Mouse (Mus musculus) limb, embryonic 14.5 days (tissue): ENCODE measurements around the gene Abhd8. TPM values are rescaled to one million over a fixed set of nuclear protein-coding genes. Genes with fewer than 3 reads are reported as not detected.
"Not testable (repeated sequence)": the region's sequence is repeated elsewhere in the genome, so short reads cannot be mapped to it uniquely, and the experiment has no call there.

Source experiments
- ATAC-seq: fragments of 200-750 bp; cut with Nextera tagmentation; 2 replicates; pipeline ENCODE4 v1.8.0; 2017; ENCODE audit warnings: low read depth, moderate number of reproducible peaks, moderate TSS enrichment; ENCODE audit not compliant: low FRiP score
- DNase-seq: peaks from one replicate; pipeline ENCODE4 v3.0.0-alpha.2; 2015; ENCODE audit warnings: low spot score
- H3K27ac ChIP-seq: fragments of 300-500 bp; sonication (generic); replicated peaks from 2 replicates; pipeline ENCODE4 v1.5.1; 2014; ENCODE audit warnings: low read depth, mild to moderate bottlenecking, low read length, moderate library complexity, mixed read lengths
- H3K27me3 ChIP-seq: fragments of 300-500 bp; sonication (generic); 2 replicates; pipeline ENCODE4 v1.6.1; 2014; ENCODE audit warnings: low read length, mixed read lengths; ENCODE audit not compliant: control insufficient read depth, insufficient read depth
- H3K36me3 ChIP-seq: fragments of 300-500 bp; sonication (generic); 2 replicates; pipeline ENCODE4 v1.6.1; 2014; ENCODE audit warnings: mild to moderate bottlenecking, low read length, moderate library complexity, mixed read lengths; ENCODE audit not compliant: control insufficient read depth, insufficient read depth
- H3K4me1 ChIP-seq: fragments of 300-500 bp; sonication (generic); 2 replicates; pipeline ENCODE4 v1.6.1; 2014; ENCODE audit warnings: antibody characterized with exemption, low read length, mixed read lengths; ENCODE audit not compliant: control insufficient read depth, insufficient read depth
- H3K4me2 ChIP-seq: fragments of 300-500 bp; sonication (generic); replicated peaks from 2 replicates; pipeline ENCODE4 v1.6.1; 2014; ENCODE audit warnings: low read depth, mild to moderate bottlenecking, low read length, moderate library complexity; ENCODE audit not compliant: severe bottlenecking
- H3K4me3 ChIP-seq: fragments of 300-500 bp; sonication (generic); replicated peaks from 2 replicates; pipeline ENCODE4 v1.5.1; 2014; ENCODE audit warnings: low read length
- H3K9ac ChIP-seq: fragments of 300-500 bp; sonication (generic); 2 replicates; pipeline ENCODE4 v1.6.1; 2014; ENCODE audit warnings: mild to moderate bottlenecking, low read depth, low read length, moderate library complexity; ENCODE audit not compliant: severe bottlenecking
- H3K9me3 ChIP-seq: fragments of 300-500 bp; sonication (generic); 2 replicates; pipeline ENCODE4 v1.6.1; 2016; ENCODE audit warnings: low read length; ENCODE audit not compliant: control insufficient read depth
- POLR2A ChIP-seq: fragments of 200-500 bp; IDR thresholded peaks from 2 replicates; pipeline ENCODE4 v1.8.0; 2012; ENCODE audit warnings: inconsistent platforms, mild to moderate bottlenecking, moderate library complexity, borderline replicate concordance; ENCODE audit not compliant: insufficient read depth, insufficient read length; ENCODE audit errors: extremely low read depth
- WGBS: fragments of 180-500 bp; shearing (Covaris S2); extraction: QIAGEN DNeasy Blood & Tissue Kit; methylation state at CpG from one replicate; pipeline ENCODE4 v1.1.7; 2014; 5-methylcytosine and 5-hydroxymethylcytosine counted together
- polyA plus RNA-seq, 2 experiments: library from polyadenylated mRNA; depleted of rRNA in 1 of 2; stranded (reverse) in 1 of 2; unstranded in 1 of 2; fragments of >200 nt; fragmentation: Nextera tagmentation in 1 of 2; extraction: Ambion mirVana in 1 of 2; gene quantifications; 2 replicates each; pipeline versions ENCODE4 v1.2.1 to v1.2.3; 2012 to 2014

Gene Abhd8
- polyA plus RNA-seq, 2 experiments = 48.6 to 72.6 TPM

GRCm38 (mm10) chr8:71451337-71451736, 12.1 kb downstream of the Abhd8 start:
- H3K36me3 ChIP-seq = no peaks in the 10 kb centered on the region
- 66% methylated on average over 4 of the region's 4 CpGs for WGBS
- no peak overlapping the region for H3K27ac ChIP-seq
- TF ChIP-seq POLR2A = no peak
- no peak overlapping the region for H3K4me2 ChIP-seq
- no peak for DNase-seq
- H3K27me3 ChIP-seq = no peaks in the 10 kb centered on the region
- ATAC-seq = no peak
- H3K9me3 ChIP-seq = no peaks in the 10 kb centered on the region
- H3K9ac ChIP-seq = no peak overlapping the region
- H3K4me1 ChIP-seq = no peaks in the 10 kb centered on the region
- no peak overlapping the region for H3K4me3 ChIP-seq

- WGBS = 57% methylated on average over 7 of the region's 7 CpGs
Observed at GRCm38 (mm10) chr8:71445096-71445495, 18.4 kb downstream of the Abhd8 start.

GRCm38 (mm10) chr8:71441404-71441803, 22.1 kb downstream of the Abhd8 start:
- H3K36me3 ChIP-seq = no peaks in the 10 kb centered on the region
- no peak for TF ChIP-seq POLR2A

More at GRCm38 (mm10) chr8:71445096-71445495, 18.4 kb downstream of the Abhd8 start:
- TF ChIP-seq POLR2A = no peak
- ATAC-seq (no peak), DNase-seq (no peak)
- Histone ChIP-seq H3K4me3 (no peak overlapping the region), H3K9me3 (no peaks in the 10 kb centered on the region), H3K4me1 (no peaks in the 10 kb centered on the region), H3K9ac (no peak overlapping the region), H3K27ac (no peak overlapping the region), H3K4me2 (no peak overlapping the region), H3K36me3 (no peaks in the 10 kb centered on the region), H3K27me3 (no peaks in the 10 kb centered on the region)

GRCm38 (mm10) chr8:71437041-71437440, 26.4 kb downstream of the Abhd8 start:
- TF ChIP-seq POLR2A = no peak
- H3K9ac ChIP-seq = no peak overlapping the region
- H3K27ac ChIP-seq = no peak overlapping the region
- no peaks in the 10 kb centered on the region for H3K9me3 ChIP-seq
- no peak overlapping the region for H3K4me3 ChIP-seq
- no peaks in the 10 kb centered on the region for H3K36me3 ChIP-seq
- H3K4me2 ChIP-seq = no peak overlapping the region
- H3K4me1 ChIP-seq = no peaks in the 10 kb centered on the region
- ATAC-seq (no peak), DNase-seq (no peak)
- H3K27me3 ChIP-seq = no peaks in the 10 kb centered on the region
- WGBS = 62% methylated on average over 3 of the region's 3 CpGs

More at GRCm38 (mm10) chr8:71441404-71441803, 22.1 kb downstream of the Abhd8 start:
- Histone ChIP-seq H3K4me2 (no peak overlapping the region), H3K9ac (no peak overlapping the region), H3K27ac (no peak overlapping the region), H3K4me3 (no peak overlapping the region), H3K9me3 (no peaks in the 10 kb centered on the region), H3K4me1 (no peaks in the 10 kb centered on the region), H3K27me3 (no peaks in the 10 kb centered on the region)
- 0 out of 2 replicates have a peak, but pooled peaks have one; percentile 34 for ATAC-seq
- 1% methylated on average over 7 of the region's 7 CpGs for WGBS
- DNase-seq = peak; percentile 89

- H3K9me3 ChIP-seq, H3K4me2 ChIP-seq, H3K4me3 ChIP-seq, H3K27ac ChIP-seq, H3K27me3 ChIP-seq, H3K9ac ChIP-seq, DNase-seq, ATAC-seq, H3K4me1 ChIP-seq, H3K36me3 ChIP-seq: not testable (repeated sequence)
- WGBS = 81% methylated on average over 1 of the region's 1 CpGs
Observed at GRCm38 (mm10) chr8:71432935-71433334, 30.5 kb downstream of the Abhd8 start.

GRCm38 (mm10) chr8:71422121-71422520, 41.3 kb downstream of the Abhd8 start:
- Histone ChIP-seq H3K9me3 (no peaks in the 10 kb centered on the region), H3K4me2 (no peak overlapping the region), H3K36me3 (no peaks in the 10 kb centered on the region), H3K4me1 (no peaks in the 10 kb centered on the region), H3K9ac (no peak overlapping the region), H3K27me3 (no peaks in the 10 kb centered on the region), H3K27ac (no peak overlapping the region), H3K4me3 (no peak overlapping the region)
- ATAC-seq (no peak), DNase-seq (no peak)
- TF ChIP-seq POLR2A = no peak
